Mouse (Mus musculus) cortical plate, adult 2 months (tissue): ENCODE results near the gene Paqr6.

Source experiments
- CTCF ChIP-seq: fragments of 200-500 bp; IDR thresholded peaks from 2 replicates; pipeline ENCODE4 v1.5.1; 2011; ENCODE audit warnings: mild to moderate bottlenecking, control low read depth, low read length; ENCODE audit not compliant: insufficient read depth; ENCODE audit errors: extremely low read depth
- POLR2A ChIP-seq: fragments of 200-500 bp; IDR thresholded peaks from 2 replicates; pipeline ENCODE4 v1.6.1; 2011; ENCODE audit warnings: mild to moderate bottlenecking, low read length, control low read depth; ENCODE audit not compliant: insufficient read depth; ENCODE audit errors: extremely low read depth

GRCm38 (mm10) chr3:88334902-88335435 lies 29.4 kb upstream of the Paqr6 start:
- TF ChIP-seq CTCF (no peak), POLR2A (no peak)
